Mouse (Mus musculus) MEL (cell line): ENCODE measurements around the gene Birc5. TPM values are rescaled to one million over a fixed set of nuclear protein-coding genes. Genes with fewer than 3 reads are reported as not detected.

ENCODE experiments used
- DNase-seq: peaks from one replicate; pipeline ENCODE4 v3.0.0; 2011; ENCODE audit warnings: low read depth, low spot score
- H3K27ac ChIP-seq: 2 replicates; pipeline ENCODE4 v1.5.1; 2012; ENCODE audit warnings: low read depth, mild to moderate bottlenecking, control low read depth, low read length, moderate library complexity; ENCODE audit not compliant: control insufficient read depth
- H3K27me3 ChIP-seq, 2 experiments: fragments of 150-350 bp in 1 of 2; sonication (generic) in 1 of 2; 2 replicates each; pipeline ENCODE4 v1.6.1; 2012; ENCODE audit warnings: low read length in 2 of 2, mild to moderate bottlenecking in 2 of 2, improper control_type of control experiment in 1 of 2, moderate library complexity in 1 of 2; ENCODE audit not compliant: insufficient read depth in 2 of 2, control insufficient read depth in 1 of 2
- H3K36me3 ChIP-seq, 2 experiments: 2 replicates each; pipeline ENCODE4 v1.6.1; 2012 to 2014; ENCODE audit warnings: low read length in 2 of 2, improper control_type of control experiment in 1 of 2, inconsistent platforms in 1 of 2, mild to moderate bottlenecking in 1 of 2; ENCODE audit not compliant: insufficient read depth in 2 of 2, control insufficient read depth in 1 of 2
- H3K4me1 ChIP-seq, 2 experiments: fragments of 150-350 bp in 1 of 2; sonication (generic) in 1 of 2; 2 replicates each; pipeline ENCODE4 v1.6.1; 2012; ENCODE audit warnings: low read length in 2 of 2, improper control_type of control experiment in 1 of 2, mild to moderate bottlenecking in 1 of 2; ENCODE audit not compliant: insufficient read depth in 2 of 2, control insufficient read depth in 1 of 2
- H3K4me3 ChIP-seq, 2 experiments: fragments of 150-350 bp in 1 of 2; sonication (generic) in 1 of 2; 2 replicates each; pipeline ENCODE4 v1.5.1; 2012; ENCODE audit warnings: low read depth in 2 of 2, low read length in 2 of 2, mild to moderate bottlenecking in 2 of 2, moderate library complexity in 2 of 2, control low read depth in 1 of 2, improper control_type of control experiment in 1 of 2; ENCODE audit not compliant: control insufficient read depth in 1 of 2, insufficient read depth in 1 of 2
- H3K79me2 ChIP-seq: 2 replicates; pipeline ENCODE4 v1.6.1; 2012; ENCODE audit warnings: mild to moderate bottlenecking, low read length, moderate library complexity; ENCODE audit not compliant: control insufficient read depth, poor library complexity, insufficient read depth
- H3K9ac ChIP-seq: 2 replicates; pipeline ENCODE4 v1.6.1; 2012; ENCODE audit warnings: low read depth, mild to moderate bottlenecking, control low read depth, low read length, moderate library complexity; ENCODE audit not compliant: control insufficient read depth, poor library complexity, severe bottlenecking
- H3K9me3 ChIP-seq: fragments of 150-350 bp; sonication (generic); replicated peaks from 2 replicates; pipeline ENCODE4 v1.6.1; 2012; ENCODE audit warnings: mild to moderate bottlenecking, low read length, improper control_type of control experiment, moderate library complexity; ENCODE audit not compliant: insufficient read depth
- CHD1 ChIP-seq: IDR thresholded peaks from 2 replicates; pipeline ENCODE4 v1.6.1; 2012; ENCODE audit warnings: low read depth, mild to moderate bottlenecking, inconsistent platforms, low read length, improper control_type of control experiment
- CHD2 ChIP-seq: IDR thresholded peaks from 2 replicates; pipeline ENCODE4 v1.6.1; 2011; ENCODE audit warnings: low read length, improper control_type of control experiment
- CTCF ChIP-seq, 3 experiments: IDR thresholded peaks in 2 of 3; conservative IDR thresholded peaks in 1 of 3; 2 replicates each; pipeline ENCODE4 v1.5.1; 2011 to 2012; ENCODE audit warnings: low read length in 3 of 3, low read depth in 2 of 3, mild to moderate bottlenecking in 2 of 3, improper control_type of control experiment in 1 of 3, inconsistent platforms in 1 of 3, mixed read lengths in 1 of 3, moderate library complexity in 1 of 3; ENCODE audit not compliant: control insufficient read depth in 1 of 3, insufficient read depth in 1 of 3, poor library complexity in 1 of 3, severe bottlenecking in 1 of 3
- GABPA ChIP-seq: IDR thresholded peaks from 2 replicates; pipeline ENCODE4 v1.6.1; 2012; ENCODE audit warnings: low read depth, mild to moderate bottlenecking, inconsistent platforms, low read length, improper control_type of control experiment, moderate library complexity
- GATA1 ChIP-seq: IDR thresholded peaks from 2 replicates; pipeline ENCODE4 v1.6.1; 2011; ENCODE audit warnings: low read depth, low read length, improper control_type of control experiment
- HCFC1 ChIP-seq: IDR thresholded peaks from 2 replicates; pipeline ENCODE4 v1.6.1; 2012; ENCODE audit warnings: low read depth, mild to moderate bottlenecking, inconsistent platforms, low read length, improper control_type of control experiment, moderate library complexity
- JUND ChIP-seq: IDR thresholded peaks from 2 replicates; pipeline ENCODE4 v1.6.1; 2011; ENCODE audit warnings: low read depth, mild to moderate bottlenecking, improper control_type of control experiment, low read length
- KAT2A ChIP-seq: conservative IDR thresholded peaks from 2 replicates; pipeline ENCODE4 v1.6.1; 2012; ENCODE audit warnings: low read depth, low read length, improper control_type of control experiment, inconsistent platforms
- MAZ ChIP-seq: IDR thresholded peaks from 2 replicates; pipeline ENCODE4 v1.6.1; 2012; ENCODE audit warnings: low read depth, mild to moderate bottlenecking, inconsistent platforms, low read length, improper control_type of control experiment
- MEF2A ChIP-seq: IDR thresholded peaks from 2 replicates; pipeline ENCODE4 v1.6.1; 2014; ENCODE audit warnings: low read depth, mild to moderate bottlenecking, inconsistent platforms, low read length, improper control_type of control experiment; ENCODE audit not compliant: poor library complexity, insufficient replicate concordance, severe bottlenecking; ENCODE audit errors: extremely low read depth
- MXI1 ChIP-seq: IDR thresholded peaks from 2 replicates; pipeline ENCODE4 v1.6.1; 2011; ENCODE audit warnings: mild to moderate bottlenecking, low read depth, low read length, improper control_type of control experiment
- MYB ChIP-seq: IDR thresholded peaks from 2 replicates; pipeline ENCODE4 v1.6.1; 2011; ENCODE audit warnings: mild to moderate bottlenecking, low read depth, low read length, improper control_type of control experiment
- MYC ChIP-seq: IDR thresholded peaks from 2 replicates; pipeline ENCODE4 v1.6.1; 2011; ENCODE audit warnings: low read depth, mild to moderate bottlenecking, low read length, improper control_type of control experiment, moderate library complexity
- RCOR1 ChIP-seq: IDR thresholded peaks from 2 replicates; pipeline ENCODE4 v1.6.1; 2012; ENCODE audit warnings: low read depth, mild to moderate bottlenecking, inconsistent platforms, low read length, improper control_type of control experiment
- SMC3 ChIP-seq: IDR thresholded peaks from 2 replicates; pipeline ENCODE4 v1.6.1; 2011; ENCODE audit warnings: low read depth, low read length, improper control_type of control experiment
- TCF12 ChIP-seq: IDR thresholded peaks from 2 replicates; pipeline ENCODE4 v1.6.1; 2014; ENCODE audit warnings: low read depth, mild to moderate bottlenecking, inconsistent platforms, low read length, improper control_type of control experiment, moderate library complexity
- ZC3H11A ChIP-seq: IDR thresholded peaks from 2 replicates; pipeline ENCODE4 v1.6.1; 2012; ENCODE audit warnings: low read depth, mild to moderate bottlenecking, inconsistent platforms, low read length, improper control_type of control experiment
- ZMIZ1 ChIP-seq: IDR thresholded peaks from 2 replicates; pipeline ENCODE4 v1.6.1; 2012; ENCODE audit warnings: low read depth, mild to moderate bottlenecking, inconsistent platforms, low read length, improper control_type of control experiment, moderate library complexity
- ZNF384 ChIP-seq: IDR thresholded peaks from 2 replicates; pipeline ENCODE4 v1.6.1; 2012; ENCODE audit warnings: low read depth, mild to moderate bottlenecking, inconsistent platforms, low read length, improper control_type of control experiment
- polyA plus RNA-seq, 2 experiments: library from polyadenylated mRNA; stranded (reverse) in 1 of 2; unstranded in 1 of 2; fragments of >175 nt in 1 of 2; fragments of >200 nt in 1 of 2; gene quantifications; 2 replicates each; pipeline versions ENCODE4 v1.2.1 to v1.2.4; 2012; ENCODE audit warnings: low replicate concordance in 2 of 2, low read depth in 1 of 2; ENCODE audit not compliant: insufficient read length in 2 of 2, insufficient read depth in 1 of 2, missing spikeins in 1 of 2
- total RNA-seq: library from RNA; depleted of rRNA; stranded (reverse); fragments of 300-350 nt; gene quantifications from 2 replicates; pipeline ENCODE4 v1.2.3, GENCODE M21; 2012

Birc5 gene
- total and polyA plus RNA-seq, 3 experiments: 214 to 242 TPM; not detected in 1

DNA sequence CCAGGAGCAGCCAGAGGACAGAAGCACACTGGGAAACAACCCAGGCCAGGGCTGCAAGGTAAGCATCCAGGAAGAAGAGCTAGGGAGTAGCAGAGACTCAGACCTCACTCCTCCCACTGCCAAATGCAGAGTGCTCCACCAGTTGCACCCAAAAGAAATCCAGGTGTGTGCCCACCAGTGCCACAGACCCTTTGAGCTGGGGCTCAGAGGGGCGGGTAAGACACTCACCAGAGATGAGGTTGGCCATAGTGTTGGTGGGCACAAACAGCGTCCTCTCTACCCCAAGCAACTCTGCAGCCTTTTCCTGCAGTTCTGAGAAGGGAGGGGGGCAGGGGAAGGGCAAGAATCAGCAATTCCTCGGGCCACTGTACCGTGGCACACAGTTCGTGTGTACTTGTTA lies 22.3 kb downstream of the Birc5 start:
- H3K4me1 ChIP-seq: no peaks in the 10 kb centered on the region
- DNase-seq: no peak
- no peaks in the 10 kb centered on the region for H3K9me3 ChIP-seq
- no peak overlapping the region for H3K4me3 ChIP-seq
- H3K27ac ChIP-seq: no peak overlapping the region
- no peaks in the 10 kb centered on the region for H3K79me2 ChIP-seq
- H3K27me3 ChIP-seq: peaks cover 0 to 2% of the 10 kb centered on the region in 2 experiments; a peak in 1 of 4 replicates
- no peak overlapping the region for H3K9ac ChIP-seq
- TF ChIP-seq CTCF (IDR thresholded peaks at IDR 0.05 in 2 of 3, conservative IDR thresholded peaks at IDR 0.05 in 1 of 3; ENCODE audit: control insufficient read depth in 1 of 3, insufficient read depth in 1 of 3, low read depth in 2 of 3, low read length in 3 of 3, poor library complexity in 1 of 3, severe bottlenecking in 1 of 3) (no peak), MYC (no peak)
- no peaks in the 10 kb centered on the region for H3K36me3 ChIP-seq

DNA sequence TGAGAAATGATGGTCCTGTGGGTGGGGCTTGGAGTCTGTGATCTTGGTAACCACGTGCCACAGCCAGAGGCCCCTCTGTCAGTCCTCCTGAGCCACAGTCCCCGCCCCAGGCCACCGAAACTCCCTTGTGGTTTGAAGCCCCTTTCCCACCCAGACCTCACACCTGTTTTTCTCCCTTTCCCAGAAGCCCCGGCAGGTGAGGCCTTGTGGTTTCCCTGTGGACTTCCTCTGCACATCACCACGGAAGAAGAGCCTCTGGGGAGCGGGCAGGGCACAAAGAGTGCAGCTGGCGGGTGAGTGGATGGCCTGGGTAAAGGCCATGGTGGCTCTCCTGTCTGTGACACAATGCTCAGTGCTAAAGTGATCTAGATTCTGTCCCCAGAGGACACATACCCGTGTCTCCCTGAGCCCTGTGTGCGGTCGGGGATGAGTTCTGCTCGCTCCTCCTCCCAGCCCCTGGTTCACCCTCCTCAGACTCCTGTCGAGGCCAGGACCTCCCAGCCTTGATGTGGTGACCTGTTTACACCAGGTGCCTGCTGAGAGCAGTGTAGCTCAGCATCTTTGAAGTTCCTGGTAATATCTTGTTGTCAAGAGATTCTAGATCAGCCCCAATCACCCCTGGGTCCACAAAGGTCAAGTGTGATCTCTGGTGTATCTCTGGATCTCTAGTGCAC lies 23.0 kb downstream of the Birc5 start:
- no peak overlapping the region for H3K27ac ChIP-seq

DNA sequence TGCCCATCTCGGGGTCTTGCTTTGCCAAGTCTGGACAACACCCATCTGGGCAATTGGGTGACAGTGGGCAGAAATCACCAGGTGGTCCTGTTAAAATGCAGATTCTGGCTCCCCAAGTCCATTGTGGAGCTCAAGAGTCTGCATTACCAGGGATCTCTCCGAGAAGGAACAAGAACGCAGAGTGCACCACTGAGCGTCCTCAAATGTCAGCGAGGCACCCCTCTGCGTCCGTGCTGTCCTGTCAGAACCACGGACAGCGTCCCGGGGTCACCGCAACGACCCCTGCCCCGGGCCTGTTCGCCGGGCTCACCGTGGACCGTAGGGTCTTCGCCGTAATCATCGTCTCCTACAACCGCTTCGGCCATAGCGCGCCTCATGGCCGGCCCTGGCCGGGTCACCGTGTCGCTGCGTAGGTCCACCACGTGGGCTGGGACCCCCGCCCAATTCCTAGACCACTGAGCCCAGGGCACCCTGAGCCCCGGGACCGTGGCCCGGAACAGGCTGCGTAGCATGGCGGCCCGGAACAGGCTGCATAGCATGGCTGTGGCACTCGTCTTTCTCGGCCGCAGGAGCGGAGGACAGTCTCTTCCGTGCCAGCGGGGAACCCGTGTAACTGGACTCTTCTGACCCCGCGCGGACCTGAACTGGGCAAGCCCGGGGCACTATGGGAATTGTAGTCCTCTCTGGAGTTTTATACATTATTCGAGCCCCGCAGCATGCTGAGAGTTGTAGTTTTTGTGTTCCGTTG lies 24.0 kb downstream of the Birc5 start, which contains the start of gene Tha1:
Tha1 (minus strand) TSS at position 621 of the 748 bp plus-strand sequence.
- Histone ChIP-seq H3K36me3 (no peaks in the 10 kb centered on the region), H3K9ac (no peak within 1 kb of the TSS), H3K27me3 (peaks cover 2 to 3% of the 10 kb centered on the region in 2 experiments; a peak in 3 of 4 replicates), H3K4me1 (peaks cover 0 to 3% of the 10 kb centered on the region in 2 experiments; a peak in 1 of 4 replicates), H3K9me3 (no peaks in the 10 kb centered on the region), H3K79me2 (no peaks in the 10 kb centered on the region), H3K4me3 (no peak within 1 kb of the TSS), H3K27ac (no peak within 1 kb of the TSS)
- DNase-seq: no peak
- TF ChIP-seq HCFC1 (0 out of 2 replicates have a peak, but pooled peaks have one; percentile 35), MYB (no peak)

More for the DNA sequence above, 23.0 kb downstream of the Birc5 start:
- H3K9me3 ChIP-seq: no peaks in the 10 kb centered on the region
- peaks cover 2 to 3% of the 10 kb centered on the region in 2 experiments; a peak in 3 of 4 replicates for H3K27me3 ChIP-seq
- H3K4me3 ChIP-seq: no peak overlapping the region
- no peaks in the 10 kb centered on the region for H3K79me2 ChIP-seq
- H3K4me1 ChIP-seq: no peaks in the 10 kb centered on the region
- TF ChIP-seq CHD2 (no peak), CTCF (IDR thresholded peaks at IDR 0.05 in 2 of 3, conservative IDR thresholded peaks at IDR 0.05 in 1 of 3; ENCODE audit: control insufficient read depth in 1 of 3, insufficient read depth in 1 of 3, low read depth in 2 of 3, low read length in 3 of 3, poor library complexity in 1 of 3, severe bottlenecking in 1 of 3) (no peak), GABPA (no peak), ZC3H11A (no peak), KAT2A (no peak), TCF12 (no peak), MEF2A (no peak), MXI1 (no peak), JUND (no peak), CHD1 (no peak), RCOR1 (no peak), ZMIZ1 (no peak), MAZ (no peak), GATA1 (no peak), ZNF384 (no peak), SMC3 (no peak)
- no peak for DNase-seq
- no peak overlapping the region for H3K9ac ChIP-seq
- H3K36me3 ChIP-seq: no peaks in the 10 kb centered on the region
